Mouse (Mus musculus): Measurements from ENCODE around the gene Csmd2. TPM values are rescaled to one million over a fixed set of nuclear protein-coding genes. Genes with fewer than 3 reads are reported as not detected.

Gene Csmd2
- total RNA-seq, 4 experiments from 2014 or later, result 0.92 to 2.9 (median 1.5) TPM

- no peak for DNase-seq
Observed at GRCm38 (mm10) chr4:128419988-128420617, 432.4 kb downstream of the Csmd2 start.

GRCm38 (mm10) chr4:128422486-128422885, 434.8 kb downstream of the Csmd2 start:
- DNase-seq, result no peak

- no peak for DNase-seq
Observed at GRCm38 (mm10) chr4:128425339-128425738, 437.7 kb downstream of the Csmd2 start.

GRCm38 (mm10) chr4:128427261-128428030, 439.8 kb downstream of the Csmd2 start:
- no peak for DNase-seq

GRCm38 (mm10) chr4:128428303-128429107, 440.8 kb downstream of the Csmd2 start:
- DNase-seq, result peak; percentile 77

GRCm38 (mm10) chr4:128429591-128429990, 441.9 kb downstream of the Csmd2 start:
- DNase-seq, result no peak

GRCm38 (mm10) chr4:128440550-128440949, 452.9 kb downstream of the Csmd2 start:
- DNase-seq, result no peak

GRCm38 (mm10) chr4:128441228-128441627, 453.6 kb downstream of the Csmd2 start:
- no peak for DNase-seq

- DNase-seq, result no peak
Observed at GRCm38 (mm10) chr4:128442791-128443190, 455.1 kb downstream of the Csmd2 start.

- no peak for DNase-seq
Observed at GRCm38 (mm10) chr4:128445514-128446260, 458.0 kb downstream of the Csmd2 start.

GRCm38 (mm10) chr4:128448831-128449431, 461.3 kb downstream of the Csmd2 start:
- DNase-seq, result no peak

GRCm38 (mm10) chr4:128450137-128450536, 462.5 kb downstream of the Csmd2 start:
- no peak for DNase-seq

- no peak for DNase-seq
Observed at GRCm38 (mm10) chr4:128450974-128451373, 463.3 kb downstream of the Csmd2 start.

GRCm38 (mm10) chr4:128451383-128451794, 463.7 kb downstream of the Csmd2 start:
- DNase-seq, result no peak

- DNase-seq, result no peak
Observed at GRCm38 (mm10) chr4:128466708-128467107, 479.1 kb downstream of the Csmd2 start.

GRCm38 (mm10) chr4:128468040-128468439, 480.4 kb downstream of the Csmd2 start:
- no peak for DNase-seq

GRCm38 (mm10) chr4:128476249-128476648, 488.6 kb downstream of the Csmd2 start:
- DNase-seq, result no peak

- no peak for DNase-seq
Observed at GRCm38 (mm10) chr4:128483891-128484290, 496.2 kb downstream of the Csmd2 start.

- no peak for DNase-seq
Observed at GRCm38 (mm10) chr4:128484679-128485078, 497.0 kb downstream of the Csmd2 start.

GRCm38 (mm10) chr4:128489521-128490100, 502.0 kb downstream of the Csmd2 start:
- DNase-seq, result no peak

- no peak for DNase-seq
Observed at GRCm38 (mm10) chr4:128492055-128492454, 504.4 kb downstream of the Csmd2 start.

- DNase-seq, result no peak
Observed at GRCm38 (mm10) chr4:128499980-128500379, 512.3 kb downstream of the Csmd2 start.
